Mouse (Mus musculus) small intestine, adult 2 months (tissue): Measurements from ENCODE around the gene Rbms3.

ENCODE experiments used
- CTCF ChIP-seq: fragments of 200-500 bp; IDR thresholded peaks from 2 replicates; pipeline ENCODE4 v1.5.1; 2012; ENCODE audit warnings: low read depth, mild to moderate bottlenecking, control low read depth, inconsistent platforms, low read length, moderate library complexity, mixed read lengths; ENCODE audit not compliant: insufficient replicate concordance, insufficient read length; ENCODE audit errors: extremely low read depth
- POLR2A ChIP-seq: fragments of 200-500 bp; IDR thresholded peaks from 2 replicates; pipeline ENCODE4 v1.6.1; 2012; ENCODE audit warnings: low read depth, mild to moderate bottlenecking, control low read depth, inconsistent platforms, low read length, moderate library complexity

DNA sequence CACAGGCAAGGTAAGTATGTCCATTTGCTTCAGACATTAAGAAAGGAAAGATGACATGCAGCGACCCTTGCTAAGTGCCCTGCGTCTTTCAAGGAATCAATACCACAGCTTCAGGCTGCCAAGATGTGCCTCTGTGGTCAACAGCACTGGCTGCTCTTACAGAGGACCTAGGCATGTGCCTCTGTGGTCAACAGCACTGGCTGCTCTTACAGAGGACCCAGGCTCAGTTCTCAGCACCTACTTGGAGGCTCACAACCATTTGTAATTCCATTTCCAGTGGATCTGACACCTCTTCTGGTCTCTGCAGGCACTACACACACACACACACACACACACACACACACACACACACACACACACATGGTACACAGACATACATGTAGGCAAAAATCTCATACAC, 545.2 kb downstream of the Rbms3 start:
- TF ChIP-seq CTCF (no peak), POLR2A (no peak)
